Mouse (Mus musculus) myocyte (in vitro differentiated cells): Measurements from ENCODE around the gene Kcnh2. TPM values are rescaled to one million over a fixed set of nuclear protein-coding genes. Genes with fewer than 3 reads are reported as not detected.

Experiments used
- H3K27me3 ChIP-seq: one replicate; pipeline ENCODE4 v1.6.1; 2011; ENCODE audit not compliant: control insufficient read depth, insufficient read depth, insufficient read length
- H3K36me3 ChIP-seq: one replicate; pipeline ENCODE4 v1.6.1; 2011; ENCODE audit not compliant: control insufficient read depth, insufficient read depth
- H3K4me2 ChIP-seq: one replicate; pipeline ENCODE4 v1.6.1; 2011; ENCODE audit warnings: low read depth, control low read depth
- H3K4me3 ChIP-seq: one replicate; pipeline ENCODE4 v1.5.1; 2011; ENCODE audit warnings: mild to moderate bottlenecking, control low read depth, moderate library complexity
- H3K79me2 ChIP-seq: one replicate; pipeline ENCODE4 v1.6.1; 2011; ENCODE audit not compliant: control insufficient read depth, insufficient read depth
- H3ac ChIP-seq: one replicate; pipeline ENCODE4 v1.6.1; 2011; ENCODE audit not compliant: control insufficient read depth, insufficient read length
- CEBPB ChIP-seq: IDR thresholded peaks from 2 replicates; pipeline ENCODE4 v1.6.1; 2011; ENCODE audit warnings: mild to moderate bottlenecking, moderate library complexity; ENCODE audit not compliant: poor library complexity, insufficient read depth, severe bottlenecking
- E2F4 ChIP-seq: IDR thresholded peaks from one replicate; pipeline ENCODE4 v1.6.1; 2011; ENCODE audit warnings: mild to moderate bottlenecking, control low read depth, moderate library complexity; ENCODE audit not compliant: insufficient read depth
- MAX ChIP-seq: IDR thresholded peaks from one replicate; pipeline ENCODE4 v1.6.1; 2011; ENCODE audit warnings: low read depth, mild to moderate bottlenecking, control low read depth
- MYOD1 ChIP-seq, 3 experiments: IDR thresholded peaks; one replicate each; pipeline ENCODE4 v1.6.1; 2011; ENCODE audit warnings: control low read depth in 2 of 3, low read depth in 2 of 3, mild to moderate bottlenecking in 2 of 3, moderate library complexity in 1 of 3; ENCODE audit not compliant: insufficient read length in 2 of 3, control insufficient read depth in 1 of 3
- MYOG ChIP-seq, 3 experiments: IDR thresholded peaks; one replicate each; pipeline ENCODE4 v1.6.1; 2011; ENCODE audit warnings: control low read depth in 2 of 3, low read depth in 2 of 3, mild to moderate bottlenecking in 2 of 3; ENCODE audit not compliant: insufficient read length in 2 of 3, control insufficient read depth in 1 of 3, insufficient read depth in 1 of 3
- POLR2A ChIP-seq: IDR thresholded peaks from one replicate; pipeline ENCODE4 v1.6.1; 2011; ENCODE audit warnings: low read depth, mild to moderate bottlenecking, control low read depth, moderate library complexity; ENCODE audit not compliant: insufficient read length
- POLR2AphosphoS2 ChIP-seq: IDR thresholded peaks from one replicate; pipeline ENCODE4 v1.6.1; 2011; ENCODE audit warnings: low read depth, control low read depth; ENCODE audit not compliant: insufficient read length
- REST ChIP-seq: IDR thresholded peaks from one replicate; pipeline ENCODE4 v1.6.1; 2011; ENCODE audit warnings: mild to moderate bottlenecking, control low read depth, moderate library complexity; ENCODE audit not compliant: insufficient read depth, insufficient read length
- SRF ChIP-seq: IDR thresholded peaks from one replicate; pipeline ENCODE4 v1.6.1; 2011; ENCODE audit warnings: low read depth; ENCODE audit not compliant: control insufficient read depth, insufficient read length
- TCF12 ChIP-seq: IDR thresholded peaks from one replicate; pipeline ENCODE4 v1.6.1; 2011; ENCODE audit warnings: mild to moderate bottlenecking, control low read depth; ENCODE audit not compliant: poor library complexity, insufficient read depth, severe bottlenecking
- TCF3 ChIP-seq: IDR thresholded peaks from one replicate; pipeline ENCODE4 v1.6.1; 2011; ENCODE audit warnings: low read depth, control low read depth; ENCODE audit not compliant: insufficient read length
- USF1 ChIP-seq: IDR thresholded peaks from one replicate; pipeline ENCODE4 v1.6.1; 2011; ENCODE audit warnings: low read depth, mild to moderate bottlenecking, control low read depth, moderate library complexity
- polyA plus RNA-seq: library from polyadenylated mRNA; unstranded; fragments of >200 nt; fragmentation: generic; extraction: Trizol; gene quantifications from one replicate; pipeline ENCODE4 v1.2.1, GENCODE M21; 2012; ENCODE audit warnings: missing spikeins

The Kcnh2 gene
- polyA plus RNA-seq, 1 experiment, result 10.3 TPM

DNA sequence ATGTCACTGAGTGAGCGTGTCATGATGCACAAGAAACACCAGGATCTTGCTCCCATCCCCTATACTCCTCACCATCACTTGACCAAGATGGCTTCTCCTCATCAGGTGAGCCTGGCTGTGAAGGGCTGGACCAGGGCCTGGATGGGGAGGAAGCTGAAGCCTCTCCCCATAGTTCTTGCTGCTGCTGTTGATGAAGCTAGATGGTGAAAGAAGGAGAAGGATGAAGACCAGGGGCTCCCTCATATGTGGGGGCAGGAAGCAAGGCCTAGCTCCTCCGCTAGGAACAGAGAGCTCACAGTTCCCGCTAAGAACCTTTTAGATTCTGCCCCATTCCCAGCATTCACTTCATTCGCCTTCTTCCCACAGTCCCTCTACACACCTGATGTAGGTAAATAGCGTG, 34.0 kb upstream of the Kcnh2 start:
- H3K36me3 ChIP-seq, result no peaks in the 10 kb centered on the region
- no peak overlapping the region for H3ac ChIP-seq
- H3K27me3 ChIP-seq, result no peaks in the 10 kb centered on the region
- no peak for TF ChIP-seq MYOD1 (IDR thresholded peaks at IDR 0.05; ENCODE audit: control insufficient read depth in 1 of 3, insufficient read length in 2 of 3, low read depth in 2 of 3)
- TF ChIP-seq E2F4, result no peak
- no peak for TF ChIP-seq MYOG (IDR thresholded peaks at IDR 0.05; ENCODE audit: control insufficient read depth in 1 of 3, insufficient read depth in 1 of 3, insufficient read length in 2 of 3, low read depth in 2 of 3)
- no peak for TF ChIP-seq POLR2A
- TF ChIP-seq REST, result no peak
- TF ChIP-seq SRF, result no peak
- no peak for TF ChIP-seq USF1
- no peak for TF ChIP-seq MAX
- TF ChIP-seq POLR2AphosphoS2, result no peak
- TF ChIP-seq CEBPB, result no peak
- no peak for TF ChIP-seq TCF3
- no peak for TF ChIP-seq TCF12
- no peaks in the 10 kb centered on the region for H3K79me2 ChIP-seq
- H3K4me3 ChIP-seq, result no peak overlapping the region
- H3K4me2 ChIP-seq, result no peak overlapping the region

- Histone ChIP-seq H3K36me3 (no peaks in the 10 kb centered on the region), H3ac (no peak overlapping the region), H3K4me3 (peak overlapping the region; percentile 30), H3K4me2 (peak overlapping the region; percentile 98), H3K79me2 (no peaks in the 10 kb centered on the region), H3K27me3 (peaks cover 8% of the 10 kb centered on the region)
- no peak for TF ChIP-seq USF1
- TF ChIP-seq MYOD1 (IDR thresholded peaks at IDR 0.05; ENCODE audit: control insufficient read depth in 1 of 3, insufficient read length in 2 of 3, low read depth in 2 of 3), result peak; percentile 53 to 89 (median 73)
- TF ChIP-seq TCF12, result peak; percentile 23
- no peak for TF ChIP-seq TCF3
- 0 out of 2 replicates have a peak, but pooled peaks have one; percentile 9 for TF ChIP-seq CEBPB
- TF ChIP-seq SRF, result no peak
- no peak for TF ChIP-seq POLR2AphosphoS2
- TF ChIP-seq MAX, result no peak
- TF ChIP-seq E2F4, result no peak
- TF ChIP-seq POLR2A, result no peak
- peak in 2 of 3 experiments; percentile 58 to 82 for TF ChIP-seq MYOG (IDR thresholded peaks at IDR 0.05; ENCODE audit: control insufficient read depth in 1 of 3, insufficient read depth in 1 of 3, insufficient read length in 2 of 3, low read depth in 2 of 3)
- TF ChIP-seq REST, result no peak
Observed at GRCm38 (mm10) chr5:24384407-24384806, 33.0 kb upstream of the Kcnh2 start.

DNA sequence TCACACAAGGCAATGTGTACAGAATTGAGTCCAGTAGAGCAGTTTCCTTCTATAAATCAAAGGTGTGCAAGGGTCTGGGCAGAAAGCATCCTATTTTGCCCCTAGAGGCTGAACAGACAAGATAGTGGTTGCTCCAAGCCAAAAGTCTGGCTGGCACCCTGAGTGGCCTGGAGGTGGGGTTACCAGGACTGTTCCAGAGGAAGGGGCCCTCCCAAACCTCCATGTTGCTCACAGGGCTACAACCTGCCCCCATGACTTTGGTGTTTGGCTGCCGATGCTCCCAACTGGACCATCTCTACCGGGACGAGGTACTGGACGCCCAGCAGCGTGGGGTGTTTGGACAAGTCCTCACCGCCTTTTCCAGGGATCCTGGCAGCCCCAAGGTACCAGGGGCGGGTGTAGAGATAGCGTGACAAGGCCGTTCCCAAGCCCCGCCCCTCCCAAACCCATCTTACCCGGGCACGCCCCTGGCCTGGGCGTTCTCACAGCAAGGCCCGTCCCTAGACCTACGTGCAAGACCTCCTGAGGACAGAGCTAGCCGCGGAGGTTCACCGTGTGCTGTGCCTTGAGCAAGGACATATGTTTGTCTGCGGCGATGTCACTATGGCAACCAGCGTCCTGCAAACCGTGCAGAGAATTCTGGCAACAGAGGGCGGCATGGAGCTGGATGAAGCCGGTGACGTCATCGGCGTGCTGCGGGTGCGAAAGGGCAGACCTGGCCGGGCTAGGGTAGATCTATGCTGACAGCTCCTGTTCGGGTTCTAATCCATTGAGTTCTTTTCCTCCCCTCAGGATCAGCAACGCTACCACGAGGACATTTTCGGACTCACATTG, 31.8 kb upstream of the Kcnh2 start:
- Histone ChIP-seq H3ac (no peak overlapping the region), H3K4me2 (peak overlapping the region; percentile 98), H3K4me3 (peak overlapping the region; percentile 30), H3K36me3 (no peaks in the 10 kb centered on the region), H3K27me3 (peaks cover 9% of the 10 kb centered on the region), H3K79me2 (no peaks in the 10 kb centered on the region)
- TF ChIP-seq SRF (peak; percentile 24), MAX (no peak), POLR2A (peak; percentile 63), POLR2AphosphoS2 (peak; percentile 60), CEBPB (no peak), REST (no peak), MYOG (IDR thresholded peaks at IDR 0.05; ENCODE audit: control insufficient read depth in 1 of 3, insufficient read depth in 1 of 3, insufficient read length in 2 of 3, low read depth in 2 of 3) (no peak), MYOD1 (IDR thresholded peaks at IDR 0.05; ENCODE audit: control insufficient read depth in 1 of 3, insufficient read length in 2 of 3, low read depth in 2 of 3) (peak in 1 of 3 experiments; percentile 47), E2F4 (no peak), TCF12 (no peak), USF1 (no peak)

- no peak for TF ChIP-seq TCF3
- Histone ChIP-seq H3K79me2 (no peaks in the 10 kb centered on the region), H3ac (no peak overlapping the region), H3K4me3 (no peak overlapping the region), H3K4me2 (no peak overlapping the region), H3K27me3 (peaks cover 20% of the 10 kb centered on the region), H3K36me3 (no peaks in the 10 kb centered on the region)
Observed at GRCm38 (mm10) chr5:24381988-24382387, 30.6 kb upstream of the Kcnh2 start.

- Histone ChIP-seq H3ac (no peak overlapping the region), H3K4me2 (no peak overlapping the region), H3K27me3 (peaks cover 20% of the 10 kb centered on the region), H3K4me3 (no peak overlapping the region), H3K79me2 (no peaks in the 10 kb centered on the region), H3K36me3 (no peaks in the 10 kb centered on the region)
- TF ChIP-seq POLR2AphosphoS2 (no peak), REST (no peak), MYOG (IDR thresholded peaks at IDR 0.05; ENCODE audit: control insufficient read depth in 1 of 3, insufficient read depth in 1 of 3, insufficient read length in 2 of 3, low read depth in 2 of 3) (no peak), USF1 (no peak), MYOD1 (IDR thresholded peaks at IDR 0.05; ENCODE audit: control insufficient read depth in 1 of 3, insufficient read length in 2 of 3, low read depth in 2 of 3) (no peak), POLR2A (no peak), TCF3 (no peak)
Observed at GRCm38 (mm10) chr5:24381486-24381885, 30.1 kb upstream of the Kcnh2 start.
